Mouse (Mus musculus) leukemia stem cell, adult 10-12 weeks (primary cell): ENCODE data around the gene Akt1s1. TPM values are rescaled to one million over a fixed set of nuclear protein-coding genes. Genes with fewer than 3 reads are reported as not detected.

Experiments
- polyA plus RNA-seq: library from polyadenylated mRNA; stranded (reverse); fragments of >175 nt; gene quantifications from 2 replicates; pipeline ENCODE4 v1.2.3, GENCODE M21; 2012; ENCODE audit warnings: low replicate concordance

The Akt1s1 gene
- 700 and 1,277 TPM in 2 replicates for polyA plus RNA-seq

GRCm38 (mm10) chr7:44848561-44849415 is at the start of gene Akt1s1, which contains the start of gene Tbc1d17:
TSS of gene Akt1s1 (plus strand) at chr7:44848991.
TSS of gene Tbc1d17 (minus strand) at chr7:44849079.

DNA sequence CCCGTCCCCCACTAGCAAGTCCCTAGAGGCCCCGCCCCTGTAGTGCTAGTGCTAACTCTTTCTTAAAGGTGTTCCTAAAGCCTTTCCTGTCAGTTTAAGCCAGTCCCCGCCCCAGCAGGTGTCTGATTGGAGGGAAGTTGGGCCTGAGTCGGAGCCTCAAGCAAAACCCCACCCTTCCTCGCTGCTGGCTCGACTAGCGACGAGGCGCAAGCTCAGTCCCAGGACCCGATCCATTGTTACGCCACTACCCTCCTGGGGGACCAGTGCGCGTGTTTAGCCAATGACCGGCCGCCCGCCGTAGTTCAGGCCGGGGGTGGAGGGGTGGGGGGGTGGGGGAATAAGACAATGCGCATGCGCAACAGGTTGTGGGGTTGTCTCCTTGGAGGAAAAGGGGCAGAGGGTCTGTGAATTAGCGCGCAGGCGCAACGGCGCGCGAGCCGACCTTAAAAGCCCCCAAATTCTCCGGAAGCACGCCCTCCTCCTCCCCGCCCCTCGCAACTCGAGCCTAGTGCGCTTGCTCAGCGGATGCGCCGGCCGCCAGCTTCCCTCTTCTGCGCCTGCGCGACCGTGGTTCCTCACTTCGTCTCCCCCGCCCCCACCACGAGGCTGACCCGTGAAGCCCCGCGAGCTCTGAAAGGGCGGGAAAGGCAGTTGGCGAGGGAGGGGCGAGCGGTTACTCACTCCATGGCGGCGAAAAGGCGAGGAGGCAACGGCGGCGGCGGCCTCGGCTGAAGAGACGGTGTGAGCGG is 32.9 kb upstream of the Akt1s1 start, which contains the start of the genes Nup62 and Il4i1:
Gene Nup62, plus strand, starts transcription at position 368 of the 749 bp plus-strand sequence.
Gene Il4i1, plus strand, starts transcription at position 667 of the 749 bp plus-strand sequence.

DNA sequence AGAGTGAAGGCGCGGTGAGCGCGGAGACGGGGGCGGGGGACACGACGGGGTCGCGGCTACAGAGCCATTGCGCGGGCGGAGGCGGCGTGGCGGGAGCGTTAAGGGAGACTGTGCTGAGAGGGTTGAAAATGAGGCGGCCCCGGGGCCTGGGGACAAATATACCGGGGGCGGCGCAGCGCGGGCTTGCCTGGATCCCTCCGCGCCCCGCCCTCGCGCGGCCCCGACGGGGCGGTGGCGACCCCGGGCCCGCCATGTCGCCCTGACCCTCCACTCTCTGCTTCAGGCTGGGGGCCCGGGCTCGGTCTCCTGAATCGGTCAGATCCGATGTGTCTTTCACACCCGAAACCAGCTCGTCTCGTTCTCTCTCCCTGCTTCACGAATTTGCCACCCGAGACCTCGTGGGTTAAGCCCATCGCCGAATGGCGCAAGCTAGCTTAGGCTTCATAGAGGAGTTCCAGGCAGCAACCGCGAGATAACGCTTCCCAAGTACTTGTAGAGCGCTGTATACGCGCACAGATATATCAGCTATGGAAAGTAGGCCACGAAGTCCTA is 32.2 kb upstream of the Akt1s1 start, which contains the start of gene Atf5:
Gene Atf5, minus strand, starts transcription at position 189 of the 552 bp plus-strand sequence.

GRCm38 (mm10) chr7:44857042-44857552 is 8.3 kb downstream of the Akt1s1 start, which contains the start of gene Pnkp:
TSS of gene Pnkp (plus strand) at chr7:44857139.

GRCm38 (mm10) chr7:44869697-44870528 is 21.1 kb downstream of the Akt1s1 start, which contains the start of gene Ptov1:
TSS of gene Ptov1 (minus strand) at chr7:44869788.

DNA sequence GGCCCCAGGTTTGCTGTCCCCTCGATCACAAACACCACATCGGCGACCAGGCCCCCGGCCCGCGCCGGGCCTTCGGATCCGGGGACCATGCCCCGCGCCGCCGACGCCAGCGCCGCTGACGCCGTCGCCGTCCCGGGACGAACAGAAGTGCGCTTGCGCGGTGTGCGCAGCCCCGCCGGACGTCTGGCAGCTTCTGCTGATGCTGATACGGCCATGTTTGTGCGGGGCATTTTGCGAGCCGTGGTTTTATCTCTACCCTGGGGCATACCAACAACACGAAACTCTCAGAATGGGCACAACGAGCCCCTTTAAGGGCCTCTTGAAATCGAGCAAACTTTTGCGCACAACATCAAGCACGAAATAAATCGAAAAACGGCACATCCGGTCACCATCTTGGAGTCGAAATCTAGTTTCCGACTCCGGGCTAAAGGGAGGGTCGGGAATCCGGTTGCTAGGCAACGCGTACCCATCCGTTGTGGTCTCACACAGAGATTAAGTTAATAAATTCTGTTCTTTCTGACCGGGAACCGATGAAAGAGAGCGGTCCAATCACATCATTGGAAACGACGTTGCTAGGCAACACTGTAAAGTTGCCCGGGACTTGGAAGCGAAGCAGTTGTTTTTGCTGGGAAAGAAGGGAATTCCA is 43.6 kb downstream of the Akt1s1 start, which contains the start of gene Med25:
Gene Med25, minus strand, starts transcription at position 437 of the 646 bp plus-strand sequence.

GRCm38 (mm10) chr7:44895593-44896434 is 47.0 kb downstream of the Akt1s1 start, which contains the start of gene Fuz:
TSS of gene Fuz (plus strand) at chr7:44896079.

Other genes with a start within 250 kb of the Akt1s1 start
- gene Myh14, start 178.1 kb upstream of the Akt1s1 start, polyA plus RNA-seq, result 0.11 and 0.28 TPM in 2 replicates
- gene Izumo2, start 140.2 kb upstream of the Akt1s1 start, polyA plus RNA-seq, result not detected in 2 replicates
- gene Vrk3, start 100.6 kb upstream of the Akt1s1 start, polyA plus RNA-seq, result 56.2 and 60.7 TPM in 2 replicates
- gene Zfp473, start 97.9 kb upstream of the Akt1s1 start, polyA plus RNA-seq, result 0.19 TPM in 1 of 2 replicates, not detected in the other
- gene Nup62, start 32.9 kb upstream of the Akt1s1 start, polyA plus RNA-seq, result 34.9 and 262 TPM in 2 replicates
- 32.0 and 50.1 TPM in 2 replicates for gene Il4i1, start 32.6 kb upstream of the Akt1s1 start, polyA plus RNA-seq
- gene Atf5, start 32.3 kb upstream of the Akt1s1 start, polyA plus RNA-seq, result 316 and 493 TPM in 2 replicates
- gene Tbc1d17, start 88 bp downstream of the Akt1s1 start, polyA plus RNA-seq, result 84.2 and 127 TPM in 2 replicates
- 44.0 and 47.7 TPM in 2 replicates for gene Pnkp, start 8.1 kb downstream of the Akt1s1 start, polyA plus RNA-seq
- 43.6 and 56.8 TPM in 2 replicates for gene Ptov1, start 20.8 kb downstream of the Akt1s1 start, polyA plus RNA-seq
- 556 and 706 TPM in 2 replicates for gene Med25, start 43.7 kb downstream of the Akt1s1 start, polyA plus RNA-seq
- gene Fuz, start 47.1 kb downstream of the Akt1s1 start, polyA plus RNA-seq, result 65.8 and 103 TPM in 2 replicates
- gene Ap2a1, start 80.5 kb downstream of the Akt1s1 start, polyA plus RNA-seq, result 202 and 215 TPM in 2 replicates
- gene Tsks, start 94.2 kb downstream of the Akt1s1 start, polyA plus RNA-seq, result 0.42 TPM in 1 of 2 replicates, not detected in the other
- 12.5 and 13.7 TPM in 2 replicates for gene Cpt1c, start 125.9 kb downstream of the Akt1s1 start, polyA plus RNA-seq
- 27.7 and 67.9 TPM in 2 replicates for gene Prmt1, start 137.6 kb downstream of the Akt1s1 start, polyA plus RNA-seq
- 87.3 and 130 TPM in 2 replicates for gene Irf3, start 148.7 kb downstream of the Akt1s1 start, polyA plus RNA-seq
- gene Bcl2l12, start 149.7 kb downstream of the Akt1s1 start, polyA plus RNA-seq, result 87.8 and 102 TPM in 2 replicates
- 217 and 410 TPM in 2 replicates for gene Scaf1, start 167.4 kb downstream of the Akt1s1 start, polyA plus RNA-seq
- gene Rras, start 169.0 kb downstream of the Akt1s1 start, polyA plus RNA-seq, result 5.5 and 13.5 TPM in 2 replicates
- 79.4 and 112 TPM in 2 replicates for gene Prr12, start 203.9 kb downstream of the Akt1s1 start, polyA plus RNA-seq
- gene Nosip, start 213.4 kb downstream of the Akt1s1 start, polyA plus RNA-seq, result 116 and 136 TPM in 2 replicates
- 37.4 and 43.1 TPM in 2 replicates for gene Prrg2, start 213.7 kb downstream of the Akt1s1 start, polyA plus RNA-seq
- gene Rcn3, start 243.2 kb downstream of the Akt1s1 start, polyA plus RNA-seq, result 46.7 and 64.8 TPM in 2 replicates